ENCODE assay signal across 8 mouse cellular contexts in the genomic region with DNA sequence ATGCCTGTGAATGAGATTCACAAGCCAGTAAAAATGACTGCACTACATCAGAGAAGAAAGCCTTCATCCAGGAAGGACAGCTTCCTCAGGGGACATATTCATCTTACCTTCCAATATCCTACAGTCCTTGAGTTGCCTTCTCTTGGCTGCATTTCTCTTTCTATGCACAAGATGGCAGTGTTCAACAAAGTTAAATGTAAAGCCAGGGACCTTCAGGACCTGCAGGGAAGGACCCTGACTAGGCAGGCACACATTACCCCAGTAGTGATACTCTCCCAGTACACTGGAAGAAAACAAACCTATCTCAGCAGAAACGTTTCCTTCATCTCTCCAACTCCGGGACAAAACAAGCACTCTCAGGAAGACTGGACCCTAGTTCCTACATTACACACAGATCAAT. TPM values are rescaled to one million over a fixed set of nuclear protein-coding genes. Genes with fewer than 3 reads are reported as not detected.
DNase-seq lines count a peak whose midpoint lies in the region; ATAC-seq lines count a peak whose summit lies in the region.

No protein-coding gene starts in this region.

- H3K4me1 ChIP-seq in embryonic facial prominence, embryonic 11.5 days (ENCODE audit: control insufficient read depth, insufficient read depth, low read length): no peaks in the 10 kb centered on the region

- no peak overlapping the region for H3K9ac ChIP-seq in embryonic facial prominence, embryonic 11.5 days (replicated peaks; ENCODE audit: low read length)

- WGBS in embryonic facial prominence, embryonic 11.5 days: 16% methylated on average over 2 of the region's 2 CpGs

- H3K27ac ChIP-seq in embryonic facial prominence, embryonic 11.5 days (replicated peaks; ENCODE audit: low read depth, low read length): no peak overlapping the region

- DNase-seq in gastrocnemius, adult 18-20 months (ENCODE audit: low spot score): peak; percentile 58
- no peak for DNase-seq in gastrocnemius, postnatal 25 days
- DNase-seq in 3T3-L1 (ENCODE audit: low read depth, low spot score): peak; percentile 78
- DNase-seq in WW6 (ENCODE audit: low read depth, low spot score): peak; percentile 31
- peak; percentile 75 for DNase-seq in embryonic facial prominence, embryonic 11.5 days (ENCODE audit: low spot score)
- peak; percentile 18 for DNase-seq in kidney, adult 18-20 months
- DNase-seq in lung, postnatal 25 days (ENCODE audit: low spot score): peak; percentile 63
- peak; percentile 35 for DNase-seq in thymus, postnatal 25 days

- H3K4me3 ChIP-seq in embryonic facial prominence, embryonic 11.5 days (ENCODE audit: low read depth, low read length): no peak overlapping the region

- H3K4me2 ChIP-seq in embryonic facial prominence, embryonic 11.5 days (ENCODE audit: low read depth, low read length): no peak overlapping the region

- ATAC-seq in embryonic facial prominence, embryonic 11.5 days (replicated peaks; ENCODE audit: insufficient number of reproducible peaks, low FRiP score, low TSS enrichment, low read depth): 0 out of 2 replicates have a peak, but pooled peaks have one; percentile 34

- no peaks in the 10 kb centered on the region for H3K27me3 ChIP-seq in embryonic facial prominence, embryonic 11.5 days (ENCODE audit: control insufficient read depth, insufficient read depth, low read length)

- H3K9me3 ChIP-seq in embryonic facial prominence, embryonic 11.5 days (replicated peaks; ENCODE audit: control insufficient read depth, low read length): no peaks in the 10 kb centered on the region

- H3K36me3 ChIP-seq in embryonic facial prominence, embryonic 11.5 days (replicated peaks; ENCODE audit: control insufficient read depth, insufficient read depth, low read depth, low read length): no peaks in the 10 kb centered on the region

RNA-seq across cellular contexts. Expression of a gene that starts 38.4 kb away (rescaled TPM):
- 10 to 100 TPM; 30.2 to 30.7 TPM for total RNA-seq in gastrocnemius, adult 18-20 months (2021)
- total RNA-seq in gastrocnemius, postnatal 25 days (2021): 10 to 100 TPM; 25.6 to 27.5 TPM
- polyA plus RNA-seq in embryonic facial prominence, embryonic 11.5 days (2014; fragmentation: Nextera tagmentation; extraction: Ambion mirVana): 47.9 and 53.8 TPM in 2 replicates
